Mouse (Mus musculus): ENCODE measurements around the gene Zfp366. TPM values are rescaled to one million over a fixed set of nuclear protein-coding genes. Genes with fewer than 3 reads are reported as not detected.

The Zfp366 gene
- total and polyA plus RNA-seq, 3 experiments = not detected

DNA sequence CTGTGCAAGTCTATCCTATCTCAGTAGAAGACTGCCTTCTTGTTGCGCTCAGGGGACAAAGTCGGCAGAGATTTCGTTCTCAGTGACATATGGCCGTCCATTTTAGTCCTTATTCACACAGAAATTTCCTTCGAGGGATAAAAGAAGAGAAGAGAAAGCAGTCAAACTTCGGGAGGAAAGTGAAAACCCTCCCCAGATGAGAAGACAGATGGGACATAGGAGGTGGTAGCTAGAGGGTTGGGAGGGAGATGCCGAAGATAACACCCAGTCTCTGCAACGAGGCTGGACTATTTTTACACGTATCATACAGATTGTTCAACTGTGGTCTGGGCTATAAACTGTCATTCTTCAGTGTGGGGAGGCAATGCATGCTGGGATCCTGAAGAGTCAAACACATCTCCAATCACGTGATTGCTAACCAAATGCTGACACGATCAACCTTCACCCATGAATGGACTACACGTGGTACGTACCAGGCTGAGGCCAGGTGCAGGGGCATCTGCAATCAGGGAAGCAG lies 38.2 kb upstream of the Zfp366 start:
- Histone ChIP-seq H3K4me1 (ENCODE audit: control insufficient read depth in 1 of 2, insufficient read depth in 2 of 2) (peaks cover 3 to 22% of the 10 kb centered on the region in 2 experiments; a peak in 3 of 4 replicates), H3K27ac (ENCODE audit: insufficient read depth, low read depth) (no peak overlapping the region), H3K79me2 (replicated peaks; ENCODE audit: control insufficient read depth, extremely low read depth, insufficient read depth, poor library complexity, severe bottlenecking) (no peaks in the 10 kb centered on the region), H3K27me3 (replicated peaks) (peaks cover 16% of the 10 kb centered on the region), H3K4me3 (replicated peaks in 1 of 3; ENCODE audit: low read depth in 2 of 3, low read length in 2 of 3, poor library complexity in 1 of 3) (no peak overlapping the region), H3K36me3 (replicated peaks in 1 of 2; ENCODE audit: control insufficient read depth in 1 of 2, insufficient read depth in 1 of 2, low read length in 1 of 2) (no peaks in the 10 kb centered on the region), H3K9ac (ENCODE audit: insufficient read depth, low read depth) (no peak overlapping the region), H3K4me2 (ENCODE audit: insufficient read depth, low read depth, poor library complexity, severe bottlenecking) (0 out of 2 replicates have a peak overlapping the region, but pooled peaks have one; percentile 7), H3K9me3 (replicated peaks; ENCODE audit: low read length) (no peaks in the 10 kb centered on the region)
- in situ Hi-C loops (cut with MboI; ENCODE audit: low pct_ligation_motif_present, low pct_unique_long_range_greater_than_20kb, low sequenced_read_pairs) = no loop called here
- TF ChIP-seq RCOR1 (conservative IDR thresholded peaks at IDR 0.05; ENCODE audit: low read depth, low read length) (no peak), BHLHE40 (IDR thresholded peaks at IDR 0.05; ENCODE audit: low read depth, low read length) (peak; percentile 68), E2F4 (IDR thresholded peaks at IDR 0.05; ENCODE audit: insufficient replicate concordance, low read depth, low read length) (no peak), ELF1 (IDR thresholded peaks at IDR 0.05; ENCODE audit: low read depth, low read length) (no peak), USF2 (conservative IDR thresholded peaks at IDR 0.05; ENCODE audit: low read depth, low read length) (peak; percentile 42), USF1 (IDR thresholded peaks at IDR 0.05; ENCODE audit: low read depth, low read length) (peak; percentile 33; the same call in 1 of the 2 replicates), TCF12 (IDR thresholded peaks at IDR 0.05; ENCODE audit: low read depth, low read length) (no peak), MAX (IDR thresholded peaks at IDR 0.05; ENCODE audit: low read length) (peak; percentile 75), ZKSCAN1 (IDR thresholded peaks at IDR 0.05; ENCODE audit: borderline replicate concordance, low read depth, low read length) (no peak), RAD21 (IDR thresholded peaks at IDR 0.05; ENCODE audit: low read depth, low read length) (no peak)
- dilution Hi-C loops (cut with MboI; ENCODE audit: extremely low pct_ligation_motif_present, extremely low pct_unique_long_range_greater_than_20kb, low sequenced_read_pairs) = no loop called here
- DNase-seq (ENCODE audit: extremely low read depth) = peak; percentile 37

DNA sequence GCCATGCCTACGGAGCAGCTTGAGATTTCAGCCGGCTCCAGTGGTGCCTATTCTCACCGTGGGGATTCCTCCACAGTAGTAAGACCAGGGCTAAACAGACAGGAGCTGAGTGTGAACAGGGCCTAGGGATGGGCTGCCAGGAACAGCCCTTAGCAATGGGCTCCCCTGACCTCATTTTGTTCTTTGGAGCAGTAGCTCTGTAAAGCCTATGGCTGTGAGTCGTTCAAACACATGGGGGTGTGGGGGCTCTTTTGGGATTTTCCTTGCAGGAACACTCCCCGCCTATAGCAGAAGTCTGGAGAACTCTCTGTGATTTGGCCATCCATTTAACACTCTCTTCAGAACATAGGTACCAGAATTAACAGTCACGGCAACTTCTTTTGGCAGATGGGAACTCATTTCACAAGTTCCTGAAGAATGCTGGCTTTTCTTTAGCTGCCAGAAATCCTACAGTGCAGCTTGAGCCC lies 36.9 kb upstream of the Zfp366 start:
- Histone ChIP-seq H3K9ac (ENCODE audit: insufficient read depth, low read depth) (no peak overlapping the region), H3K9me3 (replicated peaks; ENCODE audit: low read length) (no peaks in the 10 kb centered on the region), H3K4me2 (ENCODE audit: insufficient read depth, low read depth, poor library complexity, severe bottlenecking) (no peak overlapping the region), H3K36me3 (replicated peaks in 1 of 2; ENCODE audit: control insufficient read depth in 1 of 2, insufficient read depth in 1 of 2, low read length in 1 of 2) (no peaks in the 10 kb centered on the region), H3K4me1 (ENCODE audit: control insufficient read depth in 1 of 2, insufficient read depth in 2 of 2) (peaks cover 7 to 32% of the 10 kb centered on the region in 2 experiments), H3K27ac (ENCODE audit: insufficient read depth, low read depth) (no peak overlapping the region), H3K4me3 (replicated peaks in 1 of 3; ENCODE audit: low read depth in 2 of 3, low read length in 2 of 3, poor library complexity in 1 of 3) (no peak overlapping the region), H3K79me2 (replicated peaks; ENCODE audit: control insufficient read depth, extremely low read depth, insufficient read depth, poor library complexity, severe bottlenecking) (no peaks in the 10 kb centered on the region), H3K27me3 (replicated peaks) (peaks cover 14% of the 10 kb centered on the region)
- TF ChIP-seq NRF1 (IDR thresholded peaks at IDR 0.05; ENCODE audit: low read depth, low read length) = no peak
- DNase-seq (ENCODE audit: extremely low read depth) = no peak
- in situ Hi-C loops (cut with MboI; ENCODE audit: low pct_ligation_motif_present, low pct_unique_long_range_greater_than_20kb, low sequenced_read_pairs) = no loop called here
- dilution Hi-C loops (cut with MboI; ENCODE audit: extremely low pct_ligation_motif_present, extremely low pct_unique_long_range_greater_than_20kb, low sequenced_read_pairs) = no loop called here

DNA sequence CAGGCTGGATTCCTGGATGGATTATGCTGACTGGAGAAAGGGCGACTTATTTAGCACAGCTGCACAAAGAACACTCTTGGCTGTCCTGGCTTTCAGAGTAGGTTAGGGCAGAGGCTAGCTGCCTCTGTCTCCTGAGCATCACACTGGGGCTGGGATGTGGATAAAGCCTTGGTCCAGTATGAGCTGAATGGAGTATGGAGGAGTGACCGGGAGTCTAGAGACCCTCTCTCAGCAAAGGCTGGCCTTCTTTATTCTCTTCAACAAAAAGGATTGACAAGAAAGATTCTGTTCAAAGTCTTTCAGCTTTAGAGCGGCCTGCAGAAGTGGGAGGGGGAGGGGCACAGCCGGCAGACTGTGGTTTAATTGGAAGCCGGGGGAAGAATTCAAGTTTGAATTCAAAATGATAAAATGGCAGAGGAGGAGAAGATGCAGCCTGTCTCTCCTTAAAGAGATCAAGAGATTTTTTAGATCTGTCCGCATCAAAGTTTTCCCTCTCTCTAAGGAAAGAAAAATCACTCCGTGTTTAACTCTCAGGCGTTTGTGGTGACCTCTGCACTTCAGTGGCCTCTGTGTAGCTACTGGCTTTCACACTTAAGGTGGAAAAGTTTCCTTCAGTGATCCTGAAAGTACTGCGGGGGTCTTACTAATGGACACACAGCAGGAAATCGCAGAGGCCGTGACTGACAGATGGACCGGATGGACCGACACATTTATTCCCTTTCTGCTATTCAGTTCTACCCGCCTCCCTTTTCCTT lies 34.9 kb upstream of the Zfp366 start:
- Histone ChIP-seq H3K9me3 (replicated peaks; ENCODE audit: low read length) (peaks cover 2% of the 10 kb centered on the region), H3K36me3 (replicated peaks in 1 of 2; ENCODE audit: control insufficient read depth in 1 of 2, insufficient read depth in 1 of 2, low read length in 1 of 2) (no peaks in the 10 kb centered on the region), H3K27ac (ENCODE audit: insufficient read depth, low read depth) (no peak overlapping the region), H3K4me3 (replicated peaks in 1 of 3; ENCODE audit: low read depth in 2 of 3, low read length in 2 of 3, poor library complexity in 1 of 3) (no peak overlapping the region), H3K4me2 (ENCODE audit: insufficient read depth, low read depth, poor library complexity, severe bottlenecking) (no peak overlapping the region), H3K79me2 (replicated peaks; ENCODE audit: control insufficient read depth, extremely low read depth, insufficient read depth, poor library complexity, severe bottlenecking) (no peaks in the 10 kb centered on the region), H3K27me3 (replicated peaks) (peaks cover 16% of the 10 kb centered on the region), H3K4me1 (ENCODE audit: control insufficient read depth in 1 of 2, insufficient read depth in 2 of 2) (peaks cover 4 to 28% of the 10 kb centered on the region in 2 experiments; a peak in 3 of 4 replicates), H3K9ac (ENCODE audit: insufficient read depth, low read depth) (no peak overlapping the region)
- no peak for TF ChIP-seq NRF1 (IDR thresholded peaks at IDR 0.05; ENCODE audit: low read depth, low read length)
- TF ChIP-seq JUND (conservative IDR thresholded peaks at IDR 0.05; ENCODE audit: low read depth, low read length) = no peak
- TF ChIP-seq TBP (conservative IDR thresholded peaks at IDR 0.05; ENCODE audit: low read depth, low read length) = no peak
- no peak for TF ChIP-seq USF1 (IDR thresholded peaks at IDR 0.05; ENCODE audit: low read depth, low read length)
- TF ChIP-seq IRF4 (IDR thresholded peaks at IDR 0.05; ENCODE audit: low read depth, low read length) = no peak
- TF ChIP-seq GABPA (IDR thresholded peaks at IDR 0.05; ENCODE audit: insufficient replicate concordance, low read depth, low read length) = no peak
- no peak for TF ChIP-seq KAT2A (IDR thresholded peaks at IDR 0.05; ENCODE audit: insufficient replicate concordance, low read length)
- TF ChIP-seq RAD21 (IDR thresholded peaks at IDR 0.05; ENCODE audit: low read depth, low read length) = no peak
- TF ChIP-seq CHD1 (IDR thresholded peaks at IDR 0.05; ENCODE audit: low read depth, low read length) = no peak
- TF ChIP-seq MAFK (IDR thresholded peaks at IDR 0.05; ENCODE audit: insufficient replicate concordance, low read length) = no peak
- TF ChIP-seq POLR2AphosphoS2 (IDR thresholded peaks at IDR 0.05; ENCODE audit: low read depth, low read length) = no peak
- no peak for TF ChIP-seq USF2 (conservative IDR thresholded peaks at IDR 0.05; ENCODE audit: low read depth, low read length)
- TF ChIP-seq BHLHE40 (IDR thresholded peaks at IDR 0.05; ENCODE audit: low read depth, low read length) = no peak
- no peak for TF ChIP-seq MXI1 (IDR thresholded peaks at IDR 0.05; ENCODE audit: low read depth, low read length)
- no peak for TF ChIP-seq TCF12 (IDR thresholded peaks at IDR 0.05; ENCODE audit: low read depth, low read length)
- no peak for TF ChIP-seq POLR2A (IDR thresholded peaks at IDR 0.05; ENCODE audit: low read depth, low read length)
- in situ Hi-C loops (cut with MboI; ENCODE audit: low pct_ligation_motif_present, low pct_unique_long_range_greater_than_20kb, low sequenced_read_pairs) (no loop called here), dilution Hi-C loops (cut with MboI; ENCODE audit: extremely low pct_ligation_motif_present, extremely low pct_unique_long_range_greater_than_20kb, low sequenced_read_pairs) (no loop called here)
- no peak for DNase-seq (ENCODE audit: extremely low read depth)
